Mouse (Mus musculus): ENCODE results near the gene Cerkl. TPM values are rescaled to one million over a fixed set of nuclear protein-coding genes. Genes with fewer than 3 reads are reported as not detected.

Cerkl gene
- under 1 TPM; 0.76 to 0.97 TPM for total RNA-seq (2021)

GRCm38 (mm10) chr2:79456575-79457349, at the start of gene Cerkl, which contains the start of gene Neurod1:
Gene Cerkl, minus strand, starts transcription at chr2:79456785.
Gene Neurod1, minus strand, starts transcription at chr2:79456751.
- intact Hi-C loops (cut with DNase I) = no loop called here
- DNase-seq = no peak

GRCm38 (mm10) chr2:79498990-79499755, 42.6 kb upstream of the Cerkl start:
- intact Hi-C loops (cut with DNase I) = loop anchor here (1.0 to 5.0 kb wide), 4 partner anchors 127 to 1450 kb away; no protein-coding TSS in a partner anchor
- peak; percentile 54 to 61 for DNase-seq

- intact Hi-C loops (cut with DNase I) = no loop called here
- no peak for DNase-seq
These were observed 28.5 kb upstream of the Cerkl start for GRCm38 (mm10) chr2:79485127-79485526.

GRCm38 (mm10) chr2:79482511-79482910, 25.9 kb upstream of the Cerkl start:
- intact Hi-C loops (cut with DNase I) = no loop called here
- no peak for DNase-seq

GRCm38 (mm10) chr2:79462411-79462810, 5.8 kb upstream of the Cerkl start:
- DNase-seq = no peak
- intact Hi-C loops (cut with DNase I) = no loop called here

GRCm38 (mm10) chr2:79461861-79462260, 5.3 kb upstream of the Cerkl start:
- intact Hi-C loops (cut with DNase I) = no loop called here
- no peak for DNase-seq

GRCm38 (mm10) chr2:79460586-79460985, 4.0 kb upstream of the Cerkl start:
- no peak for DNase-seq

GRCm38 (mm10) chr2:79460107-79460506, 3.5 kb upstream of the Cerkl start:
- DNase-seq = no peak
- intact Hi-C loops (cut with DNase I) = no loop called here

More at GRCm38 (mm10) chr2:79460586-79460985, 4.0 kb upstream of the Cerkl start:
- intact Hi-C loops (cut with DNase I) = no loop called here

GRCm38 (mm10) chr2:79459061-79460045, 2.8 kb upstream of the Cerkl start:
- intact Hi-C loops (cut with DNase I) = no loop called here
- DNase-seq = no peak

GRCm38 (mm10) chr2:79457932-79458331, 1.3 kb upstream of the Cerkl start:
- no peak for DNase-seq
- intact Hi-C loops (cut with DNase I) = no loop called here

- DNase-seq = no peak
- intact Hi-C loops (cut with DNase I) = no loop called here
These were observed 849 bp upstream of the Cerkl start for GRCm38 (mm10) chr2:79457434-79457833.

- no peak for DNase-seq
- intact Hi-C loops (cut with DNase I) = no loop called here
These were observed 939 bp downstream of the Cerkl start for GRCm38 (mm10) chr2:79455646-79456045.

- no peak for DNase-seq
- intact Hi-C loops (cut with DNase I) = no loop called here
These were observed 1.7 kb downstream of the Cerkl start for GRCm38 (mm10) chr2:79454786-79455446.

- peak; percentile 59 to 69 for DNase-seq
- intact Hi-C loops (cut with DNase I) = no loop called here
These were observed 2.4 kb downstream of the Cerkl start for GRCm38 (mm10) chr2:79453901-79454781.

- DNase-seq = no peak
- intact Hi-C loops (cut with DNase I) = no loop called here
These were observed 5.1 kb downstream of the Cerkl start for GRCm38 (mm10) chr2:79451438-79451837.

- no peak for DNase-seq
- intact Hi-C loops (cut with DNase I) = no loop called here
These were observed 5.7 kb downstream of the Cerkl start for GRCm38 (mm10) chr2:79450684-79451394.

GRCm38 (mm10) chr2:79449371-79449770, 7.2 kb downstream of the Cerkl start:
- intact Hi-C loops (cut with DNase I) = no loop called here
- no peak for DNase-seq

- intact Hi-C loops (cut with DNase I) = no loop called here
- no peak for DNase-seq
These were observed 9.4 kb downstream of the Cerkl start for GRCm38 (mm10) chr2:79447198-79447597.

Measured in heart, postnatal 36 days (tissue).